Mouse (Mus musculus) heart, adult 18-20 months (tissue): ENCODE measurements around the gene Dgkh. TPM values are rescaled to one million over a fixed set of nuclear protein-coding genes. Genes with fewer than 3 reads are reported as not detected.

Experiments used
- DNase-seq, 2 experiments: peaks; one replicate each; pipeline ENCODE4 v3.0.0; 2021 to 2022; ENCODE audit warnings: mixed read lengths in 1 of 2
- total RNA-seq, 2 experiments: library from RNA; stranded (reverse); gene quantifications; 2 replicates each; pipeline ENCODE4 v1.2.3; 2021

The Dgkh gene
- total RNA-seq, 2 experiments from 2014 or later: 6.6 to 6.8 TPM

DNA sequence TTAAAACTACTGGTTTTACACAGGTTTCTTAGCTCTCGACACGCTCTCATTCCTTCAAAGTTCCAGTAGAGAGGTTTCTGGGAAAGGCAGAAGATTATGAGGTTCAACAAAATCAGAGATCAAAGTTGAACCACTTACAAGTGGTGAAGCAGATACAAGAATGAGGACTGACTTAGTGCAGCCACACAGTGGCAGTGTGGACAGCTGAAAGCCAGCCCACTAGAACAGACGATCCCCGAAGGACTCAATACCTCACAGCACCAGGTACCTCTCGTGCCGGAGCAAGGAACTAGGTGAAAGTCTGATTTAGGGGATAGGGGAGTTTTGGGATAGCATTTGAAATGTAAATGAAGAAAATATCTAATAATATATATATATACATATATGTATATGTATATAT, 56.1 kb downstream of the Dgkh start:
- no peak for DNase-seq

- DNase-seq: peak in 1 of 2 experiments; percentile 31
Observed at GRCm38 (mm10) chr14:78674606-78675005, 58.0 kb downstream of the Dgkh start.

- DNase-seq: no peak
Observed at GRCm38 (mm10) chr14:78669986-78670385, 62.6 kb downstream of the Dgkh start.

- DNase-seq: peak; percentile 78 to 90
Observed at GRCm38 (mm10) chr14:78668291-78668690, 64.3 kb downstream of the Dgkh start.

DNA sequence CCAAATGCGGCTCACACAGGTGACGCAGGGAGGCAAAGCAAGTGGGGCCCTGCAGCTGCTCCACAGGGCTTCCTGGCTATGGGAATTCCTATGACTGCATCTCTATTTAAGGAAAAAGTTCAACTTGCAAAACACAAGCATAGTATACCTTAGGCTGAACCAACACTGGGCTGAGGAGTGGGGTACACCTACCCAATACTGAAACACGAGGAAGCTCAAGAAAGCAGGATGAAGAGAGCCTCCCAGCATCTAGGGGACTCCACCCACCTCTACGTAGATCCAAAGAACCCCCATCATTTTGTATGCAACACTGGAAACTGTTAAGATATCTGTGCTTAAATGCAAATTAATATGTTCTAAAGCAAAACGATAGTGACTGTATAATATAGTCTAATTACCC, 64.8 kb downstream of the Dgkh start:
- no peak for DNase-seq

GRCm38 (mm10) chr14:78662641-78663040, 69.9 kb downstream of the Dgkh start:
- no peak for DNase-seq

DNA sequence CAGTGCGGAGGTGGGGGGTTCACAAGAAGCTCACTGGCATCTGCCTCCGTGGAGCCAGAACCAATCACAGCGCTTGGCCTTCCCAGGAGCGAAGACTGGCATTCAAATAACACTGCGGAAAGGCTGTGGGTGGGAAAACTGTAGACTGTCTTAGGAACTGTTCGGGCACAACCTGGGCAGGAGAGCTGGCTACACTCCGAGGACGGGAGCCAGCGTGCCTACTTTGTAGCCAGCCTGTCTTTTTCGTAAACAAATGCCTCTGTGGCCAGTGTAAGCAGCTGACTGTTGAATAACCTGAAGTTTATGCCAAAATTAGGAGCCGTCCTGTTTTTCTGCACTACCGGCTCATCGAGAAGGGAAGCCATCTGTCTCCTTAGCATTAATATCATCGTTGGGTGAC, 71.1 kb downstream of the Dgkh start:
- DNase-seq: no peak

DNA sequence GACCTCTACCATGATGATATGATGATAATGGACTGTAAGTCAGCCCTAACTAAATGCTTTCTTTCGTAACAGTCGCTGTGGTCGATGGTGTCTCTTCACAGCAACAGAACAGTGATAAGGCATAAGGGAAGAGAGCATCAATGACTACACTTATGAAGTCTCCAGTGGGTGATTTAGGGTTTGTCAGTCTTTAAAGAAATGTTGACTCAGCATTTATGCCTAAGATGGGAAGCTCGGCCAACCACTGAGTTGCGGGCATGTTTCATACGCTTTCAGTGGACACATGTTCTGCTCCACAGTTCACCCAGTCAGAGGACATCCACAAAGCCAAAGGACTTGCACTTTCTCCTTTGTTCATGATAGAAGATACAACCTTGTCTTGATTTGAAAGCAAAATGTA, 73.9 kb downstream of the Dgkh start:
- DNase-seq: no peak

- DNase-seq: no peak
Observed at GRCm38 (mm10) chr14:78656832-78657626, 75.5 kb downstream of the Dgkh start.

DNA sequence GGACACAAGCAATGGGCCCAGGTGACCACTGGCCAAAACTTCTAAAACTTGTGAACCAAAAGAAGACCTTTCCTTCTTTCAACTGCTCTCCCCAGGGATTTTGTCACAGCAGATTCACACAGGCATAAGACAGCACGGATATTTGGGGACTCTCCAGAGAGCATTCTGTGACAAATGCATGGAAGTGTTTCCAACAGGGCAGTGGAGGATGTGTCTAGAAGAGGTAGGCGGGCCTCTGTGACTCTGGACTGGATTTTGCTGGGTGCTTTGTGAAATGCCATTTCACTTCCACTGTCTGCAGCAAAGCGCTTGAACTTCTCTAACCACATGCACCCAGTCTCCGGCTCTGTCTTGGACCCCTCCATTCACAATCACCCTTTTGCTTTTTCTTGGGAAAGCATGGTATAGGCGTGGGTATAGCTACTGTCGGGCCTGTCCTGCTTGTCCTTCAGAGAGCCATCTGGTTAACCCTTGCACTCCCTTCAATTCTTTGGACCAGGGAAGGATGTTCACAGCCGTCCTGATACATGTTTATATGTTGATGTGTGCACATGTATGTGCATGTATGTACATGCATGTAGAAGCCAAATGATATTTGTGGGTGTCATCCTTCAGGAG, 77.5 kb downstream of the Dgkh start:
- DNase-seq: no peak

DNA sequence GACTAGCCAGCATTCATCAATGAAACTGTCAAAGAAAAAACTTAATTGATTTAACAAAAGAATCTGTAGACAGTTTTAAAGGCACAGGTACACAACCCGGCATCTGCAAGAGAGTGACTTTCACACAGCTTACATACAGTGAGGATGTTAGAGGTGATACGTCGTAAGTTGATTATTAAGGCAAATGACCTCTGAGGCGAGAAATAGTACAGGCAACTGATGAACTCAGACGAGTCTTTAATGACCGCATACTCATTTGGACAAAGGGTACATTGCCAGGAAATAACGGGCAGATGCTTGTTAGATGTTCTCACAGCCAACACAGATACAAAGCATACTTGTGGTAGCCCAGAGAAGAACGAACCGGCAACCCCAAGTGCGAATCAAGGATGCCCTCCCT, 78.4 kb downstream of the Dgkh start:
- DNase-seq: no peak

DNA sequence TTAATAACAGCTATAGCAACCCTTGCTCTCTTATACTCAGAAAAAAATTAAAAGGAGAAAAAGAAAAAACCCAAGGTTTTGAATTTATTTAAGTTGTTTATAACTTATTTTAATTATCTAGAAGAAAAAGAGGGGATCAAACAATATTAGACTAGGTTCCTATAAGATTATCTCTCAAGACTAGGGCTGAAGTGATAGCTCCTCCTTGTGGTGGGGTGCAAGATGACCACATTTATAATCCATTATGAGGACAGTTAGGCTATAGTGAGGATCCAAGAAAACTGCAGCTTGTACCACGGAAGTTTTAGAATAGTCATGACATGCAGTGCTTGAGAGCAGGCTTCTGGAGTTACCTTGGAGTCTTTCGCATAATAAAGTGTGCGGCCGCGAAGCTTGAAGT, 79.2 kb downstream of the Dgkh start:
- DNase-seq: no peak

- DNase-seq: no peak
Observed at GRCm38 (mm10) chr14:78651696-78652095, 80.9 kb downstream of the Dgkh start.

GRCm38 (mm10) chr14:78650379-78651095, 82.0 kb downstream of the Dgkh start:
- no peak for DNase-seq

DNA sequence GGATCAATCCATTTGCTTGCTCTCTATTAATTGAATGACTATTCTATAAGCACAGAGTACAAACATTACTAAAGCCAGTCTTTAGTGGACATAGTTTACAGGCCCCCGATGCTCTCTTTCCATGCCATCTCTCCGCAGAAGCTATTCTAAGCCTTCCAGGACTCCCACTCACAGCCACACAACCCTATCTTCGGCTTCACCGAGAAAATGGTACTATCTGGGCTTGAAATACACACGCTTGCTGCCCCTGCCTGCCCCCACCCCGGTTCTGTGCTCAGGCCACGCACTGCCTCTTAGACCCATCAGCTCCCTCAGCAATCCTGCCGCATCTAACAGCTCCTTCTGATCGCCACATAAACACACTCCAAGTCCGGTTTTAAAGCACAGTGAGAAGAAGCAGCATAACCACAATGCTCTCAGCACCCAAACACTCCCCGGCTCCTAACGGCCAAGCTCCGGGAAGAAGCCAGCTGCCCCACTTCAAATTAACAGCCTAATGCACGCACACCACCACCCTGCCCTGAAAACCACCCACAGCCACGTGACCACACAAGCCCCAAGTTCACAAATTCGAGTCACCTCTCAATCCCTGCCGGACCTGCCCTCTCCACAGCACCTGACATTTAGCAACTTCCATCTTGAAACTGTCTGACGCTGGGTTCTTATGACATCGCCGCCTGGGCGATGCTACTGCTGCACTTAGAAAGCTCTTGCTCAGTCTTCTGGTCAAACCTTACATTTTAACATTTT, 82.9 kb downstream of the Dgkh start:
- DNase-seq: no peak

- no peak for DNase-seq
Observed at GRCm38 (mm10) chr14:78645622-78646021, 87.0 kb downstream of the Dgkh start.

DNA sequence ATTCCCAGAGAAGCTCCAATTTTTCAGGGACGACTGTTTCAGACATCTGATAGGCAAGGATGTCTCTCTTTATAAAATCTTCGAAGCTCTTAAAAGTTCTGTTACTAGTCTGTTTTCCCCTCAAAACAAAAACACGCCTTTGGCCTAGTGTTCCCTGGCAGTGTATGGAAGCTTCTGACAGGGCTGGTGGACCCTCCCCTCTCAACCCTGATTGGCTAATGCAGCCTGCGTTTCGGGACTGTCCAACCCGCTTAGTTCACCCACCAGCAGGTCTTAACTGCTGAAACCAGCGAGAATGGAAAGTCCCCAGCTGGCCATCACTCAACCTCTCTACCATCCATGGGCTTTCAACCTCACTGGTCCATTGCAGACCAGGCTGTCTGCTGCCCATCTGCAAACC, 91.3 kb downstream of the Dgkh start:
- no peak for DNase-seq

DNA sequence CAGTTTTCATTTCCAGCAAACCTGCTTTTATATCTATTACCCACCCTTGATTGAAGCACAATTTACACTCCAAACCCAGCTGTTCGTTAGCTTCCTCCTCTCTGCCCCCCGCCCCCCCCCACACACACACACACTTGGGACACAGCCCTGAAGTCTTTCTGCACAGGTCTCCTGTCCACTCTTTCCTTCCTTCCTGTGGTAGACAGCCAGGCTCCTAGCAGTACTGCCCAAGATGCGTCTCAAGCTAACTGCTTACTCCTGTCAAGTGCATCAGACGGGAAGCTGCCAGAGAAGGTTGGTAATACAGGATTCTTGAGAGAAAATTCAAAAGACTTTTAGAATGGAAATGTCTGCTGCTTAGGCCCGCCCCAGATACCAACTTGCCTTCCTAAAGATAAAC, 92.9 kb downstream of the Dgkh start:
- DNase-seq: no peak

DNA sequence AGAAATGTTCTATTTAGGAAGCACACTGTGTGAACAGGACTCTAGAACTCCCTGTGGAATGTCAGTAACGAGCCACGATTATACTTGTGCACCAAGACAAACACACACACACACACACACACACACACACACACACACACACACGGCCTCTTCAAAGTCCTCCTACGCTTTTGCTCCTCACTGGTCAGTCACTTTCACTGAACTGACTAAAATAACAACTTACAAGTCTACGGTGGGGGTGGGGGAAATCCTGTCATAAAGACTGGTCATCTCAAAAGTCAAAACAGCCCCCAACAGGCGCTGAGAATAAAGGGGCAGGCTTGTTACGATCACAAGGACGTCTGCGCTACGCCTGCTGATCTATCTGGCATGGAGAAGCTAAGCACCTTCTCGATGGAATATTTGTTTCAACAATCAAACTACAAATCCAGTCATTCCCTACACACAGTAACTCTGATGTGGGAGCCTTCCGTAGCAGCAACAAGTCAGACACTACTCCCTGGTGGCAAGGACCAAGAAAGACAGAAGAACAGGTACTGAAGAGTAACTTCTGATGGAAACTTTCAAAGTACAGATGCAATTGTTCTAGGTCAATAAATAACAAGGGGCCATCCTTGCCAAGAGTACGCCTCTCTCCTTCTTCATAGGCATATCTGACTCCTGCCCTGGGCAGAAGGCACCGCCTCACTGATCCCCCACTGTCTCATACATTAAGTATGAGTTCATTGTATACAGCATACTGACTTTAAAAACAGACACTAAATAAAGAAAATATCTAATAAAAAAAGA, 96.8 kb downstream of the Dgkh start:
- DNase-seq: no peak

DNA sequence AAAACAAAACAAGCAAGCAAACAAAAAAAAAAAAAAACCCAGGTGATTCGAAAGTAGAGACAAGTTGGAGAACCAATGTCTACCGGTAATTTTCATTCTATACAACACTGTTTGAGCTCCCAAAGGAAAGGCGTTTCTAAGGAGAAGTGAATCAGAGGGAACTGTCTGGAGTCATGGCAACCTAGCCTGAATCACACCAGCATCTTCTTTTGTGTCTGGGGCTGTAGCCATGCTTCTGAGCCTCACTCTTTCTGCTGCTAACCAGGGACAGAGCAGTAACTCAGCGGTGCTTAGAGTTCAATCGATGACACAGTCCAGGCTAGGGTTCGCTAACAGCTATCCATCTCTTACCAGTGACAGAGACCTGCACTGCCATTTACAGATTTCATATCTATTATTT, 99.8 kb downstream of the Dgkh start:
- DNase-seq: no peak

GRCm38 (mm10) chr14:78630923-78631875, 101.4 kb downstream of the Dgkh start:
- DNase-seq: no peak
